Mouse (Mus musculus): ENCODE results near the gene Rhou. TPM values are rescaled to one million over a fixed set of nuclear protein-coding genes. Genes with fewer than 3 reads are reported as not detected.

The Rhou gene
- polyA plus RNA-seq, 1 experiment, result 21.8 TPM

DNA sequence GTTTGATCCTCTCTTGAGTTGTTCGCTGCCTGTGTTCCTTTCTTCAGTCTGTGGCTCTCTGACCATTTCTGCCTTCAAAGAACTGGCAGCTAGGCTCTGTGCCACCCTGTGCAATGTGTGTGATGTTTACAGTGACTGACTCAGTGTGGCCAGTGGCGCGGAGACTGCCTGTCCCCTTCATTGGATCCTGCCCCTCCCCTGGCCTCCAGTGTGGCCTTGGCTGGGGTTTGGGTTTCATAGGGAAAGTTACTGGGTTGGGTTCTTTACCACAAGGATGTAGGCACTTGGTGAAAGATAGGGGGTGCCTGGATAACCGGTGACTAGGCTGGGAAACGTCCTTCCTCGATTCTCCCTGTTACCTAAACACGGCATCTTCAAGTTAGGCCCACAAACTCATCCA is 31.1 kb downstream of the Rhou start:
- 83% methylated on average over 7 of the region's 7 CpGs for WGBS
- DNase-seq (ENCODE audit: low read depth, low spot score), result no peak

GRCm38 (mm10) chr8:123685477-123685876 is 31.7 kb downstream of the Rhou start:
- DNase-seq (ENCODE audit: low read depth, low spot score), result no peak
- 70% methylated on average over 4 of the region's 4 CpGs for WGBS

DNA sequence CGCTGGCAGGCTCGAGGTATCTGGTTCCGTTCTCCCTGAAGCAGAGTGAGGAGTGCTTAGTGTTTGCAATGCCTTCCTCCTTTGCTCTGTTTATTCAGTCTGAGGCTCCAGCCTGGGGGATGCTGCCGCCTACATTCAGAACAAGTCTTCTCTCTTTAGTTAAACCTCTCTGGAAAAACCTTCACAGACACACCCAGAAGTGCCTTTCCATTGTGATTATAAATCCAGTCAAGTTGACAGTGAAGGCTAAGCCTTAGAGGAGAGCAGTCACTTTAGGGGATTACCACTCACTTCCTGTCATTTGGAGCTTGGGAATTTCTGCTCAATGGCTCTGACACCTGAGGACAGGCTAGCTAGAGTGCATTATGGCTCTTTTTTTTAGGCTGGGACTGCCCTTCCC is 34.1 kb downstream of the Rhou start:
- no peak for DNase-seq (ENCODE audit: low read depth, low spot score)
- 21% methylated on average over 4 of the region's 4 CpGs for WGBS

GRCm38 (mm10) chr8:123692165-123692962 is 38.6 kb downstream of the Rhou start:
- no peak for DNase-seq (ENCODE audit: low read depth, low spot score)
- WGBS, result 86% methylated on average over 10 of the region's 10 CpGs

- DNase-seq (ENCODE audit: low read depth, low spot score), result no peak
- WGBS, result 78% methylated on average over 9 of the region's 9 CpGs
Observed at GRCm38 (mm10) chr8:123696167-123696566, 42.4 kb downstream of the Rhou start.

DNA sequence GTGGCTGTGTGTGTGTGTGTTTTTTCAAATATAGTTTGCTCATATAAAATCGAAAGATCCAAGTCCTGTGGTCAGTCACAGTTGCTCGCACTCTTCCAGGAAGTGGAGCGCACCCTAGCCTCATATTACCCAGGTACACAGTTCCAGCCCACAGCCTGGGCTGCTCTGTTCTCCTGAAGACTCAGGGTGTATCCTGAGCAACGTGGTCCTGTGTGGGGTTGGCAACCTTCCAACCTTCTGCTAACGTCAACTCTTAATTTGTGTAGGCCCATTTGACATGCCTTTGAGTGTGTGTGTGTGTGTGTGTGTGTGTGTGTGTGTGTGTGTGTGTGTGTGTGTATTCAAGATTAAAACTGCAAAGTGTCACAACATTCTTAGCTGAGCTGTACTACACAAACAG is 43.6 kb downstream of the Rhou start:
- DNase-seq (ENCODE audit: low read depth, low spot score), result no peak
- 30% methylated on average over 5 of the region's 5 CpGs for WGBS

DNA sequence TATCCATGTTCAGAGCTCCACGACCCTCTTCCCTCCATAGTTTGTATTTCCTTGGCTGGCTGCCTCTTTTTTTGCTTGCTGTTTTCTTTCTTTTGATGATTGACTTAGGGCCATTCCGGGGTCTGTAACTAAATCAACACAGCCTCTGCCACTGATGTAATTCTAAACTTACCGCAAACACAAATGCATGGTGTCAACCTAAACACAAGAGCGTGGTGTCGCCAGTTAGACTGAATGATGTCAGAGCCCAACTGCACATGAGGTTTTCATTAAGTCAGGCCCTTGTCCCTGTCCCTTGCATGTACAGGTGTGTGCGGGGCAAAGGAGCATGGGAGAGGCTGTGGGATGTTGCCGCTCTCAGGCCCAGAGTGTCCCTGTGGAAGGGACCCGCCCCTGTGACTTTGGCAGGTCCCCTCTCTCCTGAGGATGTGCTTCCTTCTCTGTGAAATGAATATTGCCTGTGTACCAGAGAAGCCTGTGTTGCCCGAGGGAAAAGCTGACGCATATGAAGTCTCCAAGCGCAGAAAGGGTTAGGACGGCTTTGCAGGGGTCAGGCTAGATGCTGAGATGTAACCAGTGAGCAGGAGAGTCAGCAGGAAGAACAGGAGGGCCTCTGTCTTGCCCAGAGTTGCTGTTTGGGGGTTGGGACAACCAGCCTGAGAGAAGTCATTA is 46.8 kb downstream of the Rhou start:
- no peak for DNase-seq (ENCODE audit: low read depth, low spot score)
- whole genome bisulfite sequencing, result 67% methylated on average over 12 of the region's 12 CpGs

DNA sequence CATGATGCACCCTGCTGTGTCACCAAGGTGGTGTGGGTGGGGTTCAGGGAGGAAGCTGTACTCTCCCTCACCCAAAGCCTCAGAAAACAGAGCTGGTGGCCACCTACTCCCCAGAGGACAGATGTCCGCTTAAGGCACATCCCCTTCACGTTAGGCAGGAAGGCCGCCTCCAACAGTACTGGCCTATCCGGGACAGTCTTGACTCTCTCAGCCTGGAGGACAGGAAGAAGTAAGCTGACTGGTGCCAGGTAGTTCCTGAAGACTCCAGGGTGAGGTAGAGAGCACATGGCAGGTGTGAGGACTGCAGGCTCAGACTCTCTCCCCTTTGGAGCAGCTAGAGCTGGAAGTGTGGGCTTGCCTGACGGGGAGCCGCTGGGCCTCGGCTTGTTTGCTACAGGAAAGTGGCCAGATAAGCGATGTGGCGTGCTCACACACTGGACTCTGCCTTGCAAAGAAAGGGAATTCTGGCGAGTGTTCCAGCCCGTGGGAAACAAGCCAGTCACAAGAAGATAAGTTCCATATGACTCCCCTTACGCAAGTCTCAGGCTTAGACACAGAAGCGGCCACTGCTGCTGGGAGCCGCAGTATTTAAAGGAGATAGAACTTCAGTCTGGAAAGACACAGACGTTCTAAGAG is 48.3 kb downstream of the Rhou start:
- 60% methylated on average over 15 of the region's 15 CpGs for WGBS
- DNase-seq (ENCODE audit: low read depth, low spot score), result no peak

- DNase-seq (ENCODE audit: low read depth, low spot score), result no peak
- 49% methylated on average over 5 of the region's 5 CpGs for WGBS
Observed at GRCm38 (mm10) chr8:123705376-123705775, 51.6 kb downstream of the Rhou start.

- DNase-seq (ENCODE audit: low read depth, low spot score), result no peak
- WGBS, result 94% methylated on average over 16 of the region's 16 CpGs
Observed at GRCm38 (mm10) chr8:123707137-123707536, 53.4 kb downstream of the Rhou start.

DNA sequence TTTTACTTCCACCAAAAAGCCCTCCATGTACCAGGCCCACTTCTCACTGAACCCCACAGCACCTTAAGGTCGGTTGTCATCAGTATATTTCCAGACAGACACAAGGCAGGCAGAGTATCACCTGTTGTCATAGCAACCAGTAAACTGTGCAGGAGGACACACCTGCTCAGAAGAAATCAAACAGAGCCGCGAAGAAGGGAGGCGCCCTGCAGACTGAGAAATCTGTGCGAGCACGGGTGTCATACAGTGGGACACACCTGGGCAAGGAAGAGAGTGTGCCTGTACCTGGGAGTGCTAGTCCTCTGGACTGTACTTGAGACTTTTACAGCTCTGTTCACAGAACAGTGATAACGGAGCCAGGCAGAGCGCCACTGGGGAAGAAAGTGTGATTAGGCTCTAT is 55.0 kb downstream of the Rhou start:
- DNase-seq (ENCODE audit: low read depth, low spot score), result peak; percentile 91
- WGBS, result 41% methylated on average over 8 of the region's 8 CpGs

DNA sequence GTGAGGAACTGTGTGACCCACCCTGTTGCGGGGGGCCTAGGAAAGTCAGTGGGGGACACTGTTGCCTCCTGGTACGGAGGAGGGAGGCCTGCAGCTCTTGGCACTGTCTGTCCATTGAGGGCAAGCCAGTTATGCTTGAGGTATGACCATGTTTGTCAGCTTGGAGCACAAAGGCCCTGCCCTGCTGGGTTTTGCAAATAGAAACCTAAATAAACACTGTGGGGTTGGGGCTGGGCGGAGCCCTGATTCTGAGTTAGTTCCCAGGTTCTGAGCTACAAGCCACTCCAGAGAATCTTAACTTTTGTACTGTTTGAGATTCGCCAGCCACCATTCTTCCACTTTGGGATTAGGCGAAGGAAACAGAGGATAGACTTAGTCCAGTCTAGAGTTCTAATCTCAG is 56.6 kb downstream of the Rhou start:
- WGBS, result 36% methylated on average over 5 of the region's 5 CpGs
- no peak for DNase-seq (ENCODE audit: low read depth, low spot score)

Other genes with a start within 250 kb of the Rhou start
- gene Mc1r, start 246.8 kb upstream of the Rhou start, polyA plus RNA-seq (2012; rRNA removed), result not detected in 2 replicates
- gene Tubb3, start 242.5 kb upstream of the Rhou start, polyA plus RNA-seq (2012; rRNA removed), result 9.3 and 10.6 TPM in 2 replicates
- gene Def8, start 230.4 kb upstream of the Rhou start, polyA plus RNA-seq (2012; rRNA removed), result 13.5 and 17.5 TPM in 2 replicates
- gene Afg3l1, start 176.0 kb upstream of the Rhou start, polyA plus RNA-seq (2012; rRNA removed), result 19.4 and 22.3 TPM in 2 replicates
- gene Dbndd1, start 138.5 kb upstream of the Rhou start, polyA plus RNA-seq (2012; rRNA removed), result 0.16 and 0.21 TPM in 2 replicates
- gene Gas8, start 135.1 kb upstream of the Rhou start, polyA plus RNA-seq (2012; rRNA removed), result 3.0 and 3.5 TPM in 2 replicates
- gene Rab4a, start 152.1 kb downstream of the Rhou start, polyA plus RNA-seq (2012; rRNA removed), result 67.2 and 71.0 TPM in 2 replicates
- 0.99 and 1.3 TPM in 2 replicates for gene Ccsap, start 206.3 kb downstream of the Rhou start, polyA plus RNA-seq (2012; rRNA removed)
- gene Acta1, start 240.8 kb downstream of the Rhou start, polyA plus RNA-seq (2012; rRNA removed), result 4.9 and 32.6 TPM in 2 replicates

Measured in large intestine, adult 2 months (tissue).